Mouse (Mus musculus): ENCODE measurements around the gene Gm12216. TPM values are rescaled to one million over a fixed set of nuclear protein-coding genes. Genes with fewer than 3 reads are reported as not detected.
"Not testable (repeated sequence)": the region's sequence is repeated elsewhere in the genome, so short reads cannot be mapped to it uniquely, and the experiment has no call there.

Gene Gm12216
- polyA plus RNA-seq, 1 experiment, result not detected

DNA sequence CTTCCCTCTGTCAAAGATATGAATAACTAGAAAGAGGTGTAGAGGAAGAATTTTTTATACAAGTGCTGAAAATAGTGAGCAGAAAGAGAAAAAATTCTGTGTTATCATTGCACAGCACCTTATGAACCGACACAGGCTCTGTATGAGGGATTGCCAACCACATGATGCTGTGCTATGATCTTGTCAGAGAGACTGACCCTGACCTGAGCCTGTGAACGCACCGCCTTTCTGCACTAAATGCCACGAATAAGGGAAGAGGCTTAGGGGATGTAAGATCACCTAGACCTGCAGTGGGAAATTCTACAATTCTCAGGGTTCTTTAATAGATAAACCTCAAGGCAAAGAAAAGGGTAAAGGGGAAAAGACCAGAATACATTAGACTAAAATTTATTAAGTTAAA is 17.4 kb upstream of the Gm12216 start:
- Histone ChIP-seq H3K9me3 (ENCODE audit: control insufficient read depth, low read length) (no peaks in the 10 kb centered on the region), H3K36me3 (ENCODE audit: control insufficient read depth) (peaks cover 6% of the 10 kb centered on the region), H3K4me1 (ENCODE audit: control insufficient read depth) (no peaks in the 10 kb centered on the region), H3K4me3 (replicated peaks) (no peak overlapping the region), H3K27me3 (ENCODE audit: control insufficient read depth) (no peaks in the 10 kb centered on the region)
- no peak for TF ChIP-seq GATA1 (IDR thresholded peaks at IDR 0.05; ENCODE audit: low read length)
- TF ChIP-seq TAL1 (IDR thresholded peaks at IDR 0.05; ENCODE audit: low read length), result no peak

DNA sequence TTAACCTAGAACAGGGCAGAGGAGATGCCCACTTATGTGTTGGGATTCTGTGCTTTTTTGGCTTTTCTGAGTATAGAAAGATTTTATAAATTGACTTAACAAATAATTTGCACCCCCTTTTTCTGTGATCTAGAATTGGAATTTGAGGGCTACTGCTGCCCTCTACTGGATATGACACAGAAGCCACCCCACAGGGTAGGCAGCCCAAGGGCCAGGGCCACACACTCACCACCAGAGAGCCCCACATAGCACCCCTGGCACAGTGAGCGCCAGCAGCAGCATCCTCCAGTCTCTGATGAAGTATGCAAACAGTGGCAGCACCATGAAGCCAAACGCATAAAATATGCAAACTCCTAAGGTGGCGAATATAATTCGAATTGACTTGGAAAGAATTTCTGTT is 15.7 kb upstream of the Gm12216 start:
- TF ChIP-seq GATA1 (IDR thresholded peaks at IDR 0.05; ENCODE audit: low read length) (no peak), TAL1 (IDR thresholded peaks at IDR 0.05; ENCODE audit: low read length) (no peak)
- H3K4me3 ChIP-seq (replicated peaks), result no peak overlapping the region
- H3K36me3 ChIP-seq (ENCODE audit: control insufficient read depth), result peaks cover 6% of the 10 kb centered on the region
- H3K9me3 ChIP-seq (ENCODE audit: control insufficient read depth, low read length), result no peaks in the 10 kb centered on the region
- no peaks in the 10 kb centered on the region for H3K27me3 ChIP-seq (ENCODE audit: control insufficient read depth)
- H3K4me1 ChIP-seq (ENCODE audit: control insufficient read depth), result no peaks in the 10 kb centered on the region

DNA sequence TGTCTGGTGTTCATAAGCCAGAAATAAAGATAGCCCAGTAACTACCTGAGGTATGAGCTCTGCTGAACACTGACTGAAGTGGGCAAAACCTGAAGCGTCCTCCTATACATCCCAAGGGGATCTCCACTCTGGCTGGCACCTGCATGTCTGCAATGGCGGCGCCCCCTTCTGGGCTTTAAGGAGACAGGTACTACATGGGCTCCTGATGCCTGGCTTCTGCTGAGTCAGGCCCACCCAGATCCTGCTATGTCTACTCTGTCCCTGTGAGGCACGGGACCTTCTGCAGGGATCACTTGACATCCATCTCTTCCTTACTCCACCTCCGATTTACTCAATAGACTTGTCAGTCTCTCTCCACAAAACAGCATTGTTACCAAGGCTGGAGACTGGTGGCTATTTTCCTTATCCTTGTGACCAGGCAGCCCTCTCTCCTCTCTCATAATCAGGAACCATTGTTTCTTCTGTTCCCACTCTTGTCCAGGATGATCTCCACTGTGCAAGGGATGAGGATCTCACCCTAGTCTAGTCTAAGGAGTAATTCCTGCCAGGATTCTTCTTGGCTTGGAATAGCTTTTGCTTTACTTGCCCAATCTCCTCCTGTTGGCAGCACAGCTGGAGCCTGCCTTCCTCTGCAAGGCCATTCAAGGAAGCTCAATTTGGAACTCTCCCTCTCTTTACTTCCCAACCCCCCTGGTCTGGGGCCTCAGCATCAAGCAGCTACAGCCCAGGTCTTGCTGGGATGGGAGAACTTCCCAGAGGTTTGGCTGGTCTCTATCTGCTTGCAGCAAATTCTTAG is 15.1 kb upstream of the Gm12216 start:
- H3K36me3 ChIP-seq (ENCODE audit: control insufficient read depth); H3K4me1 ChIP-seq (ENCODE audit: control insufficient read depth); H3K9me3 ChIP-seq (ENCODE audit: control insufficient read depth, low read length); H3K27me3 ChIP-seq (ENCODE audit: control insufficient read depth); H3K4me3 ChIP-seq (replicated peaks): not testable (repeated sequence)

DNA sequence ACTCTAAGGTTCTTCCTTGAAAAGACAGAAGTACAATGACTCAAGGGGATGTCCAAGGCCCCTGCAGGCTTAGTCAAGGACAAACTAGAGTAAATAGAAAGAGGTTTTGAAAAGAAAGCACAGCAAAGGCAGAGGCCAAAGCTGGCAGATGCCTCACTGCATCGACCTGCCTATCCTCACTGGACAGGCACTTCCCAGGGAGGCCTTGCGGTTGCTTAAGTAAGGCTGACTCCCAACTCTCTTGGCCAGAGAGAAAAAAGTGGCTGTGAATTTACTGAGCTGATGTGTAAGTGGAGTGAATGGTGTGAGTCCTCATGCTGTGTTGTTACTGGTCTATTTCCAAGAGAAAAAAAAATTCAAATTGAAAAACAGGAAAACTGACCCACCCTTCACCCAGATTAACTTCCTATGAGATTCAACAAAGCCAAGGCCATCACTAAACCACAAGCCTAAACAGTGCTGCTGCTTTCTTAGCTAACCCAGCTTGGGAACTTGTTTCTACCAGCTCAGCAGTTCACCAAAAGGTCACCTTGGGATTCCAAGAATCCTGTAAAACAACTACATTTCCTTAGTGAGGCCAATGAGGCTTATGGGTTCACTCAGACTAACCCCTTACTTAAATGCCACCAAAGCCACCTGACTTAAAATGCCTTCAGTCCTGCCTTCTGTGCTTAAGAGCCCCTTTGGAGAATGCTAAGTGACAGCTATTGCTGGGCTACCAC is 12.9 kb upstream of the Gm12216 start:
- H3K9me3 ChIP-seq (ENCODE audit: control insufficient read depth, low read length), result no peaks in the 10 kb centered on the region
- peaks cover 6% of the 10 kb centered on the region for H3K36me3 ChIP-seq (ENCODE audit: control insufficient read depth)
- no peak overlapping the region for H3K4me3 ChIP-seq (replicated peaks)
- H3K4me1 ChIP-seq (ENCODE audit: control insufficient read depth), result no peaks in the 10 kb centered on the region
- TF ChIP-seq TAL1 (IDR thresholded peaks at IDR 0.05; ENCODE audit: low read length), result no peak
- no peak for TF ChIP-seq GATA1 (IDR thresholded peaks at IDR 0.05; ENCODE audit: low read length)
- H3K27me3 ChIP-seq (ENCODE audit: control insufficient read depth), result no peaks in the 10 kb centered on the region

DNA sequence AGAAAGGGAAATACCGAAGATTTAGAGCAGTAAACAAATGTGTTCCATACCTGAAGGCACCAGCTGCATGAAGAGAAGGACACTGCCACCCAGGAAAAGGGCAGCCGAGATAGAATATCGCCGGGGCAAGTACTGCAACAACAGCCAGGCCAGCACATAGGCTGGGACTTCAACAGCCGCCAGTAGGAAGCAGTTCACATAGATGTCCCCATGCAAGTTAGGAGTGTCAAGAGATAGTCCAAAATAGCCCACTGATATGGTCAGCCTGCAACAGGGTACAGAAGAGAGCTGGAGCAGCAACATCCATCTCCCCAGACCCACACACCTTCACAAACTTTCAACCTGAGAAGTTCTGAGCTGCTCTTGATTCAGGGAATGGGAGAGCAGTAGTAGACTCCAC is 10.1 kb upstream of the Gm12216 start:
- Histone ChIP-seq H3K4me1 (ENCODE audit: control insufficient read depth) (no peaks in the 10 kb centered on the region), H3K27me3 (ENCODE audit: control insufficient read depth) (no peaks in the 10 kb centered on the region), H3K4me3 (replicated peaks) (no peak overlapping the region), H3K9me3 (ENCODE audit: control insufficient read depth, low read length) (no peaks in the 10 kb centered on the region), H3K36me3 (ENCODE audit: control insufficient read depth) (peaks cover 6% of the 10 kb centered on the region)
- TF ChIP-seq GATA1 (IDR thresholded peaks at IDR 0.05; ENCODE audit: low read length) (no peak), TAL1 (IDR thresholded peaks at IDR 0.05; ENCODE audit: low read length) (no peak)

DNA sequence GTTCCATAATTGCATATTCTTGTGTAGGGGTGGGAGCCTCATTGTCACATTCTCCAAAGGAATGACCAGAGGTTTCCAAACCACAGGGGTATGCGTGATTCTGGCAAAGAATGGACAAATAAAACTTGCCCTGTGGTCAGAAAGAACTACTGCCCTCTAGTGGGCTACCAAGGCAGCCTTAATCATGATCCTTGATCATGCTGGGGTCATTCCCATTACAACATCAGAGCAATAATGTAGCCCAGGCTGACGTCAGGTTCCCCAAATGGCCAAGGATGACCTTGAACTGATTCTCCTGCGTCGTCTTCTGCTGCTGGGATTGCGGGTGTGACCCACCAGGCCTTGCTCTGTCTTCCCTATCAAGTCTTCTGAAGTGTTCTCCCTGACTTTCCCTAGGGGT is 9.3 kb upstream of the Gm12216 start:
- not testable (repeated sequence) for H3K4me1 ChIP-seq (ENCODE audit: control insufficient read depth); H3K4me3 ChIP-seq (replicated peaks); H3K27me3 ChIP-seq (ENCODE audit: control insufficient read depth); H3K9me3 ChIP-seq (ENCODE audit: control insufficient read depth, low read length); H3K36me3 ChIP-seq (ENCODE audit: control insufficient read depth)

DNA sequence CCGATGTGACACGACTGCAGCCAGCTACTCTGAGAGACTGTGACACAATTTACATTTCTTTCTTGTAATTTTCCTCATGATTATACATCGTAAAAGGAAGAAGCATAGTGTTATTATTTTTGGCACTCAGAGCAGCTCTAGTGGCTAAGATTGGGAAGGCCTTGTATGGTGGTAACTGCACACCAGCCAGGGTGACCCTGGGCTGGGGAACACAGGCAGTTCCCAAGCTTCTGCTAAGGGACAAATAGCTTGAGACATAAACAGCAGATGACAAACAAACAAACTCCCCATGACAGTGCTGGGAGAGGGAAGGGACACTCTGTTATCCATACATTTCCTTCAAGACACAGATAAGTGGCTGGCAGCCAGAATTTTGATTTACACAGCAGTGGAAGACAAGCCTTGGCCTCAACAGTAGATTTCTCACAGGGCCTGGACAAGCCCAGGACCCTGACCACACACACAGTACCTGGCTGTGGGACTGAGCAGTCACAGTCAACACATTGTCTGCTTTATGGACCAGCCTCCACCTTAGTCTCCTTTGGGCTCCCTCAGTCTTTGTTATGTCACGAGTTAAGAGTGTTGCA is 5.8 kb upstream of the Gm12216 start:
- H3K4me1 ChIP-seq (ENCODE audit: control insufficient read depth); H3K27me3 ChIP-seq (ENCODE audit: control insufficient read depth); H3K9me3 ChIP-seq (ENCODE audit: control insufficient read depth, low read length); H3K4me3 ChIP-seq (replicated peaks); H3K36me3 ChIP-seq (ENCODE audit: control insufficient read depth): not testable (repeated sequence)

DNA sequence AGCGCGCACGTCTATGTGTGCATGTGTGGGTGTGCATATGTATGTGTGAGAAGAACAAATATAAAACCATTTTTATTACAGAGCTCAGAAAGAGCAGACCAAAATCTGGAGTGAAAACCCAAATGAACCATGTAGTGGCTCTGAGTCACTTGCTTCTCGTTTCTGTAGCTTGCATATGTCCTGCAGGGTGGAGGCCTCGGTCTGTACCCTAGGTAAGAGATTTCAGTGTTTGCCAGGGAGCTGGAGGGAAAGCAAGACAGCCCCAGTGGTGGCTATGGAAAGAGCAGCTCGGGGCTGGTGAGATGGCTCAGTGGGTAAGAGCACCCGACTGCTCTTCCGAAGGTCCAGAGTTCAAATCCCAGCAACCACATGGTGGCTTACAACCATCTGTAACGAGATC is 1.9 kb upstream of the Gm12216 start:
- H3K9me3 ChIP-seq (ENCODE audit: control insufficient read depth, low read length); H3K36me3 ChIP-seq (ENCODE audit: control insufficient read depth); H3K4me3 ChIP-seq (replicated peaks): not testable (repeated sequence)
- peaks cover 11% of the 10 kb centered on the region for H3K27me3 ChIP-seq (ENCODE audit: control insufficient read depth)
- H3K4me1 ChIP-seq (ENCODE audit: control insufficient read depth), result peaks cover 20% of the 10 kb centered on the region

DNA sequence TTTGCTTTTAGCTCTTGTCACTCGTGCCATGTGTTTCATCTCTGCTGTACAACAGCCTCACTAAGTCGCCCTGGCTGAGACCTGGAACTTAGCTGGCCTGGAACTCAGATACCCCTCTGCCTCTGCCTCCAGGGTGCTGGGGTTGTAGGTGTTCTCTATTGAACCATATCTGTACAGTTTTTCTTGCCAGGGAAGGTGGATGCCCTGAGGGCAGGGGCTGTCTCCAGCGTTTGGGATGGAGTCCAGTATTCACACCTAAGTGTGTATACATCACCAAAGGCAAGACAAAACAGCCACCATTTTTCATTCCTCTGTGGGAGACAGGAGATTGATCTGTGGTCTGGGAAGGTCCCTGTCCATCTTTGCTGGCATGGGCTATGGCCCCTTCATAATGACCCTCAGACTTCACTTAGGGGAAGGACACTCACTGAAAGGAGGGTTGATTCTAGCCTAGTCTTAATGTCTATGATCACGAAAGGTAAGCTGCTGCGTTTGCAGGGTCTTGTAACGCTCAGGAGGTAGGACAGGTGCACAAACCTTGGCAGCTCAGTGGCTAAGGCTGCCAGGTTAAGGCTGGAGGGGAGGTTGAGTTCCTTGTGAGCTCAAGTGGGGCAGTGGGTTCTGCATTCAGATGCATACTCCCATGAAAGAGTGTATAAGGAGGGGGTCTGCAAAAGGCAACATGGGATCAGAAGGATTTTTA is 847 bp downstream of the Gm12216 start:
- TF ChIP-seq GATA1 (IDR thresholded peaks at IDR 0.05; ENCODE audit: low read length) (no peak), TAL1 (IDR thresholded peaks at IDR 0.05; ENCODE audit: low read length) (no peak)
- Histone ChIP-seq H3K27me3 (ENCODE audit: control insufficient read depth) (peaks cover 11% of the 10 kb centered on the region), H3K36me3 (ENCODE audit: control insufficient read depth) (no peaks in the 10 kb centered on the region), H3K4me1 (ENCODE audit: control insufficient read depth) (peaks cover 20% of the 10 kb centered on the region), H3K9me3 (ENCODE audit: control insufficient read depth, low read length) (no peaks in the 10 kb centered on the region), H3K4me3 (replicated peaks) (peak overlapping the region; percentile 63)

All from erythroblast, embryonic 14.5 days (primary cell).